Mouse (Mus musculus) fat pad, adult 2 months (tissue): ENCODE results near the gene Dach1.

Source experiments
- DNase-seq: peaks from one replicate; pipeline ENCODE4 v3.0.0-alpha.2; 2011; ENCODE audit warnings: low read depth, low spot score; ENCODE audit errors: extremely low read depth

Dach1 gene

GRCm38 (mm10) chr14:97858384-97858783, 311.2 kb downstream of the Dach1 start:
- DNase-seq = no peak

- DNase-seq = no peak
These were observed 312.3 kb downstream of the Dach1 start for GRCm38 (mm10) chr14:97857276-97857675.

GRCm38 (mm10) chr14:97855345-97855744, 314.2 kb downstream of the Dach1 start:
- DNase-seq = no peak

GRCm38 (mm10) chr14:97850486-97850885, 319.1 kb downstream of the Dach1 start:
- DNase-seq = no peak

- DNase-seq = peak; percentile 13
These were observed 321.9 kb downstream of the Dach1 start for GRCm38 (mm10) chr14:97847641-97848040.

GRCm38 (mm10) chr14:97839275-97839674, 330.3 kb downstream of the Dach1 start:
- no peak for DNase-seq

GRCm38 (mm10) chr14:97829865-97830264, 339.7 kb downstream of the Dach1 start:
- DNase-seq = no peak

GRCm38 (mm10) chr14:97814555-97815175, 354.9 kb downstream of the Dach1 start:
- no peak for DNase-seq

GRCm38 (mm10) chr14:97813557-97813956, 356.0 kb downstream of the Dach1 start:
- no peak for DNase-seq

GRCm38 (mm10) chr14:97795385-97795952, 374.1 kb downstream of the Dach1 start:
- DNase-seq = no peak

GRCm38 (mm10) chr14:97774135-97774767, 395.3 kb downstream of the Dach1 start:
- DNase-seq = no peak

- no peak for DNase-seq
These were observed 415.2 kb downstream of the Dach1 start for GRCm38 (mm10) chr14:97754400-97754799.

GRCm38 (mm10) chr14:97753973-97754372, 415.6 kb downstream of the Dach1 start:
- no peak for DNase-seq

GRCm38 (mm10) chr14:97743252-97743651, 426.3 kb downstream of the Dach1 start:
- no peak for DNase-seq

GRCm38 (mm10) chr14:97742785-97743184, 426.8 kb downstream of the Dach1 start:
- no peak for DNase-seq
